Comparison of ENCODE assay signal across 17 mouse cellular contexts in genomic region chr17:52162559-52163397, GRCm38 (mm10).
A peak's percentile ranks its signal among the peaks of the same experiment; 100 is the strongest.
DNase-seq lines count a peak whose midpoint lies in the region; ATAC-seq and TF ChIP-seq lines count a peak whose summit lies in the region.
"Had no signal": no experiment of that assay in that cellular context is flagged by ENCODE, and none has a peak within 500 bp of the region (broad histone marks: within the 10 kb centered on the region; RNA-seq: fewer than 3 reads in every experiment).

No protein-coding gene starts in this region.

- H3K27me3 ChIP-seq in liver, embryonic 11.5 days (replicated peaks; ENCODE audit: control insufficient read depth, insufficient read depth, low read length), result no peaks in the 10 kb centered on the region
- H3K27me3 ChIP-seq in hindbrain, postnatal 0 days (ENCODE audit: insufficient read depth, low read length), result no peaks in the 10 kb centered on the region
- H3K27me3 ChIP-seq: heart, embryonic 13.5 days; hindbrain, embryonic 15.5 days; kidney, embryonic 15.5 days; limb, embryonic 15.5 days; neural tube, embryonic 12.5 days had no signal

- no peak for TF ChIP-seq POLR2A in lung, adult 2 months (IDR thresholded peaks at IDR 0.05; ENCODE audit: borderline replicate concordance, extremely low read depth, low read depth, low read length)

- H3K4me1 ChIP-seq in lung, adult 2 months (ENCODE audit: control insufficient read depth, insufficient read depth, low read length), result no peaks in the 10 kb centered on the region
- H3K4me1 ChIP-seq in liver, embryonic 11.5 days (replicated peaks; ENCODE audit: control insufficient read depth, insufficient read depth, low read length), result no peaks in the 10 kb centered on the region
- H3K4me1 ChIP-seq in hindbrain, postnatal 0 days (ENCODE audit: insufficient read depth, low read length), result no peaks in the 10 kb centered on the region
- H3K4me1 ChIP-seq: heart, embryonic 13.5 days; hindbrain, embryonic 15.5 days; kidney, embryonic 15.5 days; limb, embryonic 15.5 days; neural tube, embryonic 12.5 days had no signal

- H3K4me2 ChIP-seq in liver, embryonic 11.5 days, result no peak overlapping the region
- H3K4me2 ChIP-seq in hindbrain, postnatal 0 days (ENCODE audit: low read depth, low read length), result no peak overlapping the region
- H3K4me2 ChIP-seq: heart, embryonic 13.5 days; hindbrain, embryonic 15.5 days; kidney, embryonic 15.5 days; limb, embryonic 15.5 days; neural tube, embryonic 12.5 days had no signal

- H3K9ac ChIP-seq in liver, embryonic 11.5 days (ENCODE audit: low read depth, low read length), result no peak overlapping the region
- no peak overlapping the region for H3K9ac ChIP-seq in hindbrain, postnatal 0 days (replicated peaks; ENCODE audit: low read length)
- H3K9ac ChIP-seq: heart, embryonic 13.5 days; hindbrain, embryonic 15.5 days; kidney, embryonic 15.5 days; limb, embryonic 15.5 days; neural tube, embryonic 12.5 days had no signal

- 65% methylated on average over 10 of the region's 10 CpGs for WGBS in lung, adult 2 months
- 64% methylated on average over 10 of the region's 10 CpGs for WGBS in liver, embryonic 11.5 days
- WGBS in hindbrain, postnatal 0 days, result 90% methylated on average over 10 of the region's 10 CpGs

- H3K27ac ChIP-seq in liver, embryonic 11.5 days (ENCODE audit: low read depth, low read length), result no peak overlapping the region
- H3K27ac ChIP-seq in hindbrain, postnatal 0 days, result no peak overlapping the region
- H3K27ac ChIP-seq: gastrocnemius, adult 2 months; heart, embryonic 13.5 days; hindbrain, embryonic 15.5 days; kidney, embryonic 15.5 days; limb, embryonic 15.5 days; neural tube, embryonic 12.5 days had no signal

- TF ChIP-seq CTCF in lung, adult 2 months (IDR thresholded peaks at IDR 0.05; ENCODE audit: insufficient read depth, low read length), result no peak
- TF ChIP-seq CTCF in hindbrain, postnatal 0 days (IDR thresholded peaks at IDR 0.05; ENCODE audit: low read depth), result no peak

- no peaks in the 10 kb centered on the region for H3K36me3 ChIP-seq in liver, embryonic 11.5 days (ENCODE audit: control insufficient read depth, insufficient read depth, low read length)
- H3K36me3 ChIP-seq in hindbrain, postnatal 0 days (ENCODE audit: insufficient read depth, low read length), result no peaks in the 10 kb centered on the region
- H3K36me3 ChIP-seq: heart, embryonic 13.5 days; hindbrain, embryonic 15.5 days; kidney, embryonic 15.5 days; limb, embryonic 15.5 days; neural tube, embryonic 12.5 days had no signal

- no peak overlapping the region for H3K4me3 ChIP-seq in lung, adult 2 months (replicated peaks; ENCODE audit: extremely low read depth, low read depth, low read length)
- no peak overlapping the region for H3K4me3 ChIP-seq in liver, embryonic 11.5 days (ENCODE audit: low read depth, low read length)
- no peak overlapping the region for H3K4me3 ChIP-seq in hindbrain, postnatal 0 days (ENCODE audit: low read length)
- H3K4me3 ChIP-seq: gastrocnemius, adult 2 months; heart, embryonic 13.5 days; hindbrain, embryonic 15.5 days; kidney, embryonic 15.5 days; limb, embryonic 15.5 days; neural tube, embryonic 12.5 days had no signal

- ATAC-seq in inflammation-experienced regulatory T-cells, adult 6 months, result peak; percentile 91
- no peak for ATAC-seq in liver, embryonic 11.5 days (replicated peaks; ENCODE audit: low FRiP score)
- no peak for ATAC-seq in hindbrain, postnatal 0 days

- H3K9me3 ChIP-seq in liver, embryonic 11.5 days (ENCODE audit: control insufficient read depth, low read length), result no peaks in the 10 kb centered on the region
- no peaks in the 10 kb centered on the region for H3K9me3 ChIP-seq in hindbrain, postnatal 0 days (ENCODE audit: low read length)
- H3K9me3 ChIP-seq: heart, embryonic 13.5 days; hindbrain, embryonic 15.5 days; kidney, embryonic 15.5 days; limb, embryonic 15.5 days; neural tube, embryonic 12.5 days had no signal

- peak; percentile 6 to 24 for DNase-seq in lung, adult 18-20 months
- DNase-seq in lung, adult 2 months, result no peak
- DNase-seq in spleen, adult 18-20 months, result peak; percentile 36 to 55
- DNase-seq in adrenal gland, adult 8-10 months, result no peak
- no peak for DNase-seq in liver, embryonic 11.5 days (ENCODE audit: low spot score)
- DNase-seq in urinary bladder, adult 18-20 months (ENCODE audit: low spot score in 2 of 2), result no peak
- DNase-seq in hindbrain, postnatal 0 days (ENCODE audit: low spot score), result no peak
- DNase-seq: adrenal gland, postnatal 36 days; cerebellum, adult 18-20 months; gastrocnemius, adult 2 months; layer of hippocampus, postnatal 36 days had no signal

Comparison
In these comparisons a context has a peak if more than half of its experiments do, and no peak if none do; other contexts are left out.
1. DNase-seq: peak in lung, adult 18-20 months (2 of 2) and spleen, adult 18-20 months (2 of 2); none in lung, adult 2 months (single experiment), adrenal gland, adult 8-10 months (single experiment), liver, embryonic 11.5 days (single experiment), urinary bladder, adult 18-20 months (0 of 2) and hindbrain, postnatal 0 days (single experiment).